Mouse (Mus musculus) embryonic facial prominence, embryonic 14.5 days (tissue): Measurements from ENCODE around the gene Fmnl3. TPM values are rescaled to one million over a fixed set of nuclear protein-coding genes. Genes with fewer than 3 reads are reported as not detected.

Source experiments
- ATAC-seq: fragments of 200-750 bp; cut with Nextera tagmentation; 2 replicates; pipeline ENCODE4 v1.8.0; 2017; ENCODE audit warnings: low read depth, moderate number of reproducible peaks, moderate TSS enrichment
- DNase-seq: peaks from one replicate; pipeline ENCODE4 v3.0.0-alpha.2; 2015; ENCODE audit warnings: low spot score
- H3K27ac ChIP-seq: fragments of 300-500 bp; sonication (generic); replicated peaks from 2 replicates; pipeline ENCODE4 v1.5.1; 2014; ENCODE audit warnings: low read depth, mild to moderate bottlenecking, low read length, moderate library complexity
- H3K27me3 ChIP-seq: fragments of 300-500 bp; sonication (generic); replicated peaks from 2 replicates; pipeline ENCODE4 v1.6.1; 2014; ENCODE audit warnings: low read length; ENCODE audit not compliant: control insufficient read depth, insufficient read depth
- H3K36me3 ChIP-seq: fragments of 300-500 bp; sonication (generic); 2 replicates; pipeline ENCODE4 v1.6.1; 2014; ENCODE audit warnings: low read length, mixed read lengths; ENCODE audit not compliant: control insufficient read depth, insufficient read depth
- H3K4me1 ChIP-seq: fragments of 300-500 bp; sonication (generic); 2 replicates; pipeline ENCODE4 v1.6.1; 2014; ENCODE audit warnings: antibody characterized with exemption, low read length; ENCODE audit not compliant: control insufficient read depth, insufficient read depth
- H3K4me2 ChIP-seq: fragments of 300-500 bp; sonication (generic); 2 replicates; pipeline ENCODE4 v1.6.1; 2014; ENCODE audit warnings: low read depth, mild to moderate bottlenecking, low read length, moderate library complexity, mixed read lengths
- H3K4me3 ChIP-seq: fragments of 300-500 bp; sonication (generic); 2 replicates; pipeline ENCODE4 v1.5.1; 2014; ENCODE audit warnings: low read depth, mild to moderate bottlenecking, low read length
- H3K9ac ChIP-seq: fragments of 300-500 bp; sonication (generic); 2 replicates; pipeline ENCODE4 v1.6.1; 2014; ENCODE audit warnings: low read depth, mild to moderate bottlenecking, low read length, moderate library complexity, mixed read lengths
- H3K9me3 ChIP-seq: fragments of 300-500 bp; sonication (generic); 2 replicates; pipeline ENCODE4 v1.6.1; 2016; ENCODE audit warnings: low read length; ENCODE audit not compliant: control insufficient read depth
- WGBS: fragments of 180-500 bp; shearing (Covaris S2); extraction: QIAGEN DNeasy Blood & Tissue Kit; methylation state at CpG from one replicate; pipeline ENCODE4 v1.1.7; 2014; 5-methylcytosine and 5-hydroxymethylcytosine counted together
- polyA plus RNA-seq: library from polyadenylated mRNA; unstranded; fragments of >200 nt; fragmentation: Nextera tagmentation; extraction: Ambion mirVana; gene quantifications from 2 replicates; pipeline ENCODE4 v1.2.1, GENCODE M21; 2014

Gene Fmnl3
- polyA plus RNA-seq, 1 experiment from 2014 or later: 18.5 TPM

GRCm38 (mm10) chr15:99310617-99311016 is 59.7 kb downstream of the Fmnl3 start:
- H3K4me1 ChIP-seq: no peaks in the 10 kb centered on the region
- H3K9me3 ChIP-seq: no peaks in the 10 kb centered on the region
- no peak for DNase-seq
- H3K4me3 ChIP-seq: no peak overlapping the region
- H3K9ac ChIP-seq: no peak overlapping the region
- WGBS: 93% methylated on average over 5 of the region's 5 CpGs
- no peaks in the 10 kb centered on the region for H3K27me3 ChIP-seq
- no peak overlapping the region for H3K4me2 ChIP-seq
- H3K27ac ChIP-seq: no peak overlapping the region
- H3K36me3 ChIP-seq: peaks cover 97% of the 10 kb centered on the region
- no peak for ATAC-seq

- Histone ChIP-seq H3K4me3 (no peak overlapping the region), H3K4me1 (no peaks in the 10 kb centered on the region), H3K4me2 (no peak overlapping the region), H3K27ac (no peak overlapping the region), H3K27me3 (no peaks in the 10 kb centered on the region), H3K9ac (no peak overlapping the region), H3K36me3 (peaks cover 97% of the 10 kb centered on the region), H3K9me3 (no peaks in the 10 kb centered on the region)
- WGBS: 90% methylated on average over 9 of the region's 9 CpGs
- ATAC-seq (no peak), DNase-seq (no peak)
Measured at GRCm38 (mm10) chr15:99309549-99309948, 60.7 kb downstream of the Fmnl3 start.

- Histone ChIP-seq H3K4me1 (no peaks in the 10 kb centered on the region), H3K4me3 (no peak overlapping the region), H3K36me3 (peaks cover 86% of the 10 kb centered on the region), H3K27ac (no peak overlapping the region), H3K9ac (no peak overlapping the region), H3K4me2 (no peak overlapping the region), H3K9me3 (no peaks in the 10 kb centered on the region), H3K27me3 (no peaks in the 10 kb centered on the region)
- DNase-seq (no peak), ATAC-seq (no peak)
- 80% methylated on average over 9 of the region's 9 CpGs for WGBS
Measured at GRCm38 (mm10) chr15:99307476-99307875, 62.8 kb downstream of the Fmnl3 start.

- WGBS: 38% methylated on average over 5 of the region's 5 CpGs
- no peak for DNase-seq
- no peaks in the 10 kb centered on the region for H3K36me3 ChIP-seq
- H3K9me3 ChIP-seq: no peaks in the 10 kb centered on the region
- ATAC-seq: no peak
- peak overlapping the region; percentile 82 for H3K27ac ChIP-seq
- H3K4me2 ChIP-seq: peak overlapping the region; percentile 55
- H3K27me3 ChIP-seq: no peaks in the 10 kb centered on the region
- peak overlapping the region; percentile 59; the same call in 1 of the 2 replicates for H3K4me3 ChIP-seq
- no peak overlapping the region; the same call in 1 of the 2 replicates for H3K9ac ChIP-seq
- H3K4me1 ChIP-seq: peaks cover 11% of the 10 kb centered on the region; the same call in 1 of the 2 replicates
Measured at GRCm38 (mm10) chr15:99296213-99296612, 74.1 kb downstream of the Fmnl3 start.

- H3K9me3 ChIP-seq: no peaks in the 10 kb centered on the region
- peak within 1 kb of the TSS; percentile 55 for H3K4me2 ChIP-seq
- no peaks in the 10 kb centered on the region for H3K27me3 ChIP-seq
- ATAC-seq (peak; percentile 12; the same call in 1 of the 2 replicates), DNase-seq (no peak)
- H3K9ac ChIP-seq: peak within 1 kb of the TSS; percentile 72
- peak within 1 kb of the TSS; percentile 59 for H3K4me3 ChIP-seq
- H3K36me3 ChIP-seq: no peaks in the 10 kb centered on the region
- H3K27ac ChIP-seq: peak within 1 kb of the TSS; percentile 82
- peaks cover 11% of the 10 kb centered on the region; the same call in 1 of the 2 replicates for H3K4me1 ChIP-seq
- under 1% methylated on average over 14 of the region's 17 CpGs for WGBS
Measured at GRCm38 (mm10) chr15:99295484-99295981, 74.7 kb downstream of the Fmnl3 start, which contains the start of gene Fam186b. TSS of gene Fam186b (minus strand) at chr15:99295888.

- peak; percentile 94 for DNase-seq
- Histone ChIP-seq H3K4me3 (peak within 1 kb of the TSS; percentile 59), H3K36me3 (no peaks in the 10 kb centered on the region), H3K9ac (peak within 1 kb of the TSS; percentile 72), H3K4me2 (peak within 1 kb of the TSS; percentile 55), H3K9me3 (no peaks in the 10 kb centered on the region), H3K27ac (peak within 1 kb of the TSS; percentile 82), H3K4me1 (peaks cover 11% of the 10 kb centered on the region; the same call in 1 of the 2 replicates), H3K27me3 (no peaks in the 10 kb centered on the region)
- peak; percentile 96 for ATAC-seq
- under 1% methylated on average over 23 of the region's 64 CpGs for WGBS
Measured at GRCm38 (mm10) chr15:99294813-99295374, 75.4 kb downstream of the Fmnl3 start, which contains the start of gene Prpf40b. TSS of gene Prpf40b (plus strand) at chr15:99295087.

- Histone ChIP-seq H3K9me3 (no peaks in the 10 kb centered on the region), H3K27me3 (no peaks in the 10 kb centered on the region), H3K36me3 (no peaks in the 10 kb centered on the region), H3K27ac (peak overlapping the region; percentile 82), H3K4me1 (peaks cover 11% of the 10 kb centered on the region; the same call in 1 of the 2 replicates), H3K4me3 (peak overlapping the region; percentile 59), H3K4me2 (peak overlapping the region; percentile 55), H3K9ac (peak overlapping the region; percentile 72)
- 30% methylated on average over 16 of the region's 16 CpGs for WGBS
- ATAC-seq (no peak), DNase-seq (no peak)
Measured at GRCm38 (mm10) chr15:99294287-99294686, 76.0 kb downstream of the Fmnl3 start.

DNA sequence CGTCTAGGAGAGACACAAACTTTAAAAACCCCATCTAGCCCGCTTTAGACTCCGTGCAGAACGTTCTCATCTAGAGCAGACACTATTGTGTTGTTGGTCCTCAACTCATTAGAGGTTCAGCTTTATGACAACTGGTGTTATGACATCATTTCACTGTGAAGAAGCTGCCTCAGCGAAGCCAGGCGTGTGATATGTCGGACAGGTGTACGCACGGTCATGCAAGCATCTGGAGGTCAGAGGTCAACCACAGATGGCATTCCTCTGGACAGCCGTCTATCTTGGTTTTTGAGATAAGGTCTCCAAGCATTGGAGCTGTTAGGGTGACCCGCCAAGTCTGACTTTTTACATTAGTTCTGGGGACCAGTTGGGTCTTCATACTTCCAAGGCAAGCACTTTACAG is 79.7 kb downstream of the Fmnl3 start:
- no peaks in the 10 kb centered on the region for H3K9me3 ChIP-seq
- 77% methylated on average over 11 of the region's 11 CpGs for WGBS
- no peaks in the 10 kb centered on the region for H3K27me3 ChIP-seq
- H3K27ac ChIP-seq: no peak overlapping the region
- H3K36me3 ChIP-seq: no peaks in the 10 kb centered on the region
- no peak for ATAC-seq
- DNase-seq: no peak
- H3K9ac ChIP-seq: no peak overlapping the region
- H3K4me3 ChIP-seq: no peak overlapping the region
- 0 out of 2 replicates have a peak, but pooled peaks cover 5% of the 10 kb centered on the region for H3K4me1 ChIP-seq
- no peak overlapping the region for H3K4me2 ChIP-seq

GRCm38 (mm10) chr15:99285189-99285535 is 85.1 kb downstream of the Fmnl3 start:
- Histone ChIP-seq H3K9ac (no peak overlapping the region), H3K4me1 (no peaks in the 10 kb centered on the region), H3K9me3 (no peaks in the 10 kb centered on the region), H3K4me2 (no peak overlapping the region), H3K4me3 (no peak overlapping the region), H3K27me3 (no peaks in the 10 kb centered on the region), H3K36me3 (no peaks in the 10 kb centered on the region), H3K27ac (no peak overlapping the region)
- 0 out of 2 replicates have a peak, but pooled peaks have one; percentile 15 for ATAC-seq
- no peak for DNase-seq
- 64% methylated on average over 7 of the region's 8 CpGs for WGBS
